Mouse (Mus musculus) C2C12 (cell line): ENCODE data around the gene Gm37240. TPM values are rescaled to one million over a fixed set of nuclear protein-coding genes. Genes with fewer than 3 reads are reported as not detected.

Experiments
- H3K27me3 ChIP-seq: one replicate; pipeline ENCODE4 v1.6.1; 2011; ENCODE audit not compliant: control insufficient read depth, insufficient read depth, insufficient read length
- H3K36me3 ChIP-seq: one replicate; pipeline ENCODE4 v1.6.1; 2011; ENCODE audit not compliant: control insufficient read depth, insufficient read depth
- H3K4me3 ChIP-seq: one replicate; pipeline ENCODE4 v1.5.1; 2011; ENCODE audit warnings: mild to moderate bottlenecking, control low read depth; ENCODE audit not compliant: poor library complexity, insufficient read depth, severe bottlenecking
- H3K79me2 ChIP-seq: one replicate; pipeline ENCODE4 v1.6.1; 2011; ENCODE audit not compliant: control insufficient read depth, insufficient read depth
- H3K79me3 ChIP-seq: one replicate; pipeline ENCODE4 v1.6.1; 2011; ENCODE audit warnings: low read depth, control low read depth
- H3ac ChIP-seq: one replicate; pipeline ENCODE3; 2011; ENCODE audit warnings: low read depth; ENCODE audit not compliant: control insufficient read depth, insufficient read length
- CEBPB ChIP-seq: IDR thresholded peaks from one replicate; pipeline ENCODE4 v1.6.1; 2011; ENCODE audit warnings: low read depth, mild to moderate bottlenecking, control low read depth, moderate library complexity
- CTCF ChIP-seq: IDR thresholded peaks from one replicate; pipeline ENCODE4 v1.5.1; 2011; ENCODE audit not compliant: control insufficient read depth, insufficient read depth, insufficient read length
- FOSL1 ChIP-seq: IDR thresholded peaks from one replicate; pipeline ENCODE4 v1.8.0; 2011; ENCODE audit warnings: mild to moderate bottlenecking, low read length; ENCODE audit not compliant: poor library complexity, insufficient read depth, severe bottlenecking
- MAX ChIP-seq: IDR thresholded peaks from one replicate; pipeline ENCODE4 v1.6.1; 2011; ENCODE audit warnings: mild to moderate bottlenecking, control low read depth
- MYOD1 ChIP-seq: IDR thresholded peaks from one replicate; pipeline ENCODE4 v1.6.1; 2011; ENCODE audit warnings: low read depth; ENCODE audit not compliant: control insufficient read depth, insufficient read length
- MYOG ChIP-seq: IDR thresholded peaks from one replicate; pipeline ENCODE4 v1.6.1; 2011; ENCODE audit not compliant: control insufficient read depth, insufficient read length; ENCODE audit errors: extremely low read depth
- USF1 ChIP-seq: IDR thresholded peaks from one replicate; pipeline ENCODE4 v1.6.1; 2011; ENCODE audit warnings: low read depth, mild to moderate bottlenecking, control low read depth, moderate library complexity
- microRNA-seq: library from miRNA; unstranded; fragments of <30 nt; microRNA quantifications from one replicate; pipeline ENCODE4, GENCODE M21; 2019; ENCODE audit warnings: borderline microRNAs expressed
- polyA plus RNA-seq: library from polyadenylated mRNA; unstranded; fragments of >200 nt; fragmentation: generic; extraction: Trizol; gene quantifications from one replicate; pipeline ENCODE4 v1.2.1, GENCODE M21; 2012; ENCODE audit warnings: missing spikeins

Gene Gm37240
- polyA plus RNA-seq, 1 experiment = 7.3 TPM

GRCm38 (mm10) chr3:84460499-84460898 is 1426.8 kb downstream of the Gm37240 start:
- Histone ChIP-seq H3K4me3 (no peak overlapping the region), H3K27me3 (no peaks in the 10 kb centered on the region), H3K79me3 (no peaks in the 10 kb centered on the region), H3K36me3 (no peaks in the 10 kb centered on the region), H3K79me2 (no peaks in the 10 kb centered on the region), H3ac (no peak overlapping the region)
- TF ChIP-seq FOSL1 (no peak), CEBPB (no peak), USF1 (no peak), MYOG (no peak), MAX (no peak), CTCF (no peak), MYOD1 (no peak)

GRCm38 (mm10) chr3:84455733-84456417 is 1431.4 kb downstream of the Gm37240 start:
- H3K36me3 ChIP-seq = no peaks in the 10 kb centered on the region
- H3K27me3 ChIP-seq = no peaks in the 10 kb centered on the region
- TF ChIP-seq MYOD1 = no peak
- peak; percentile 71 for TF ChIP-seq CEBPB

GRCm38 (mm10) chr3:84450651-84451050 is 1436.7 kb downstream of the Gm37240 start:
- no peak overlapping the region for H3K4me3 ChIP-seq
- H3K79me3 ChIP-seq = no peaks in the 10 kb centered on the region
- no peaks in the 10 kb centered on the region for H3K79me2 ChIP-seq
- H3K27me3 ChIP-seq = no peaks in the 10 kb centered on the region
- H3ac ChIP-seq = no peak overlapping the region
- H3K36me3 ChIP-seq = no peaks in the 10 kb centered on the region
- TF ChIP-seq MYOG = no peak
- TF ChIP-seq FOSL1 = peak; percentile 67

More at GRCm38 (mm10) chr3:84455733-84456417, 1431.4 kb downstream of the Gm37240 start:
- Histone ChIP-seq H3K4me3 (no peak overlapping the region), H3K79me2 (no peaks in the 10 kb centered on the region), H3K79me3 (no peaks in the 10 kb centered on the region), H3ac (no peak overlapping the region)

GRCm38 (mm10) chr3:84449015-84449414 is 1438.3 kb downstream of the Gm37240 start:
- Histone ChIP-seq H3K36me3 (no peaks in the 10 kb centered on the region), H3K79me2 (no peaks in the 10 kb centered on the region), H3ac (no peak overlapping the region), H3K79me3 (no peaks in the 10 kb centered on the region), H3K4me3 (no peak overlapping the region), H3K27me3 (no peaks in the 10 kb centered on the region)
- TF ChIP-seq MYOD1 (no peak), CTCF (no peak)

GRCm38 (mm10) chr3:84447803-84448202 is 1439.5 kb downstream of the Gm37240 start:
- H3K79me3 ChIP-seq = no peaks in the 10 kb centered on the region
- H3K4me3 ChIP-seq = no peak overlapping the region
- no peak overlapping the region for H3ac ChIP-seq
- no peaks in the 10 kb centered on the region for H3K27me3 ChIP-seq
- no peak for TF ChIP-seq FOSL1
- no peak for TF ChIP-seq USF1
- TF ChIP-seq MAX = no peak
- TF ChIP-seq CTCF = no peak
- no peak for TF ChIP-seq CEBPB
- no peak for TF ChIP-seq MYOG
- no peak for TF ChIP-seq MYOD1
- no peaks in the 10 kb centered on the region for H3K36me3 ChIP-seq
- no peaks in the 10 kb centered on the region for H3K79me2 ChIP-seq

Small RNA genes within 50 kb of the gene (microRNA-seq; reads per million reads assigned to microRNA genes)
- not detected for gene Mir466k

Other genes starting within 250 kb of the Gm37240 start
- gene Fam160a1, start 70.2 kb downstream of the Gm37240 start, polyA plus RNA-seq = 8.9 TPM
- 1.4 TPM for gene Glt28d2, start within 50 bp of the Gm37240 start, polyA plus RNA-seq
- 5.7 TPM for gene Sh3d19, start 83.6 kb upstream of the Gm37240 start, polyA plus RNA-seq
- 0.04 TPM for gene Prss48, start 115.0 kb upstream of the Gm37240 start, polyA plus RNA-seq